Mouse (Mus musculus) thymus, postnatal 10 days (tissue): ENCODE results near the gene Tmeff2.

ENCODE experiments used
- DNase-seq, 2 experiments: peaks; one replicate each; pipeline ENCODE4 v3.0.0; 2021; ENCODE audit warnings: low spot score in 2 of 2

Tmeff2 gene

GRCm38 (mm10) chr1:51104698-51105097, 204.3 kb downstream of the Tmeff2 start:
- DNase-seq = peak; percentile 31 to 42

- DNase-seq = no peak
Measured at GRCm38 (mm10) chr1:51106401-51106920, 206.0 kb downstream of the Tmeff2 start.

GRCm38 (mm10) chr1:51107299-51107698, 206.9 kb downstream of the Tmeff2 start:
- DNase-seq = no peak

GRCm38 (mm10) chr1:51114721-51115120, 214.3 kb downstream of the Tmeff2 start:
- no peak for DNase-seq

GRCm38 (mm10) chr1:51115761-51116160, 215.3 kb downstream of the Tmeff2 start:
- no peak for DNase-seq

GRCm38 (mm10) chr1:51117830-51118229, 217.4 kb downstream of the Tmeff2 start:
- no peak for DNase-seq

GRCm38 (mm10) chr1:51125671-51126424, 225.4 kb downstream of the Tmeff2 start:
- no peak for DNase-seq

GRCm38 (mm10) chr1:51126425-51126765, 225.9 kb downstream of the Tmeff2 start:
- DNase-seq = no peak

- no peak for DNase-seq
Measured at GRCm38 (mm10) chr1:51136792-51137191, 236.3 kb downstream of the Tmeff2 start.

- DNase-seq = no peak
Measured at GRCm38 (mm10) chr1:51139605-51140004, 239.2 kb downstream of the Tmeff2 start.

- no peak for DNase-seq
Measured at GRCm38 (mm10) chr1:51141381-51141780, 240.9 kb downstream of the Tmeff2 start.

GRCm38 (mm10) chr1:51142729-51143128, 242.3 kb downstream of the Tmeff2 start:
- no peak for DNase-seq

- DNase-seq = no peak
Measured at GRCm38 (mm10) chr1:51145693-51146092, 245.2 kb downstream of the Tmeff2 start.

GRCm38 (mm10) chr1:51148481-51149137, 248.2 kb downstream of the Tmeff2 start:
- no peak for DNase-seq

GRCm38 (mm10) chr1:51149488-51149887, 249.0 kb downstream of the Tmeff2 start:
- DNase-seq = no peak

GRCm38 (mm10) chr1:51149890-51150289, 249.4 kb downstream of the Tmeff2 start:
- no peak for DNase-seq

GRCm38 (mm10) chr1:51152017-51152416, 251.6 kb downstream of the Tmeff2 start:
- no peak for DNase-seq

- no peak for DNase-seq
Measured at GRCm38 (mm10) chr1:51152856-51153255, 252.4 kb downstream of the Tmeff2 start.

- no peak for DNase-seq
Measured at GRCm38 (mm10) chr1:51184276-51184675, 283.8 kb downstream of the Tmeff2 start.

- no peak for DNase-seq
Measured at GRCm38 (mm10) chr1:51189008-51189407, 288.6 kb downstream of the Tmeff2 start.

- DNase-seq = no peak
Measured at GRCm38 (mm10) chr1:51191253-51191652, 290.8 kb downstream of the Tmeff2 start.

GRCm38 (mm10) chr1:51191872-51192613, 291.6 kb downstream of the Tmeff2 start:
- DNase-seq = no peak
